Mouse (Mus musculus): ENCODE measurements around the gene Fgf3. TPM values are rescaled to one million over a fixed set of nuclear protein-coding genes. Genes with fewer than 3 reads are reported as not detected.

Gene Fgf3
- polyA plus RNA-seq, 1 experiment from 2014 or later = 0.47 TPM

GRCm38 (mm10) chr7:144821901-144822300 lies 16.0 kb upstream of the Fgf3 start:
- no peaks in the 10 kb centered on the region for H3K27me3 ChIP-seq (ENCODE audit: control insufficient read depth, insufficient read depth, low read length)
- H3K4me2 ChIP-seq (replicated peaks; ENCODE audit: low read depth) = no peak overlapping the region
- H3K9me3 ChIP-seq (ENCODE audit: control insufficient read depth, low read length) = 0 out of 2 replicates have a peak, but pooled peaks cover 4% of the 10 kb centered on the region
- H3K4me3 ChIP-seq (ENCODE audit: low read depth, low read length) = no peak overlapping the region
- 40% methylated on average over 7 of the region's 7 CpGs for WGBS
- H3K27ac ChIP-seq (replicated peaks) = no peak overlapping the region
- no peak overlapping the region for H3K9ac ChIP-seq (ENCODE audit: low read length)
- TF ChIP-seq CTCF (IDR thresholded peaks at IDR 0.05; ENCODE audit: low read depth) (no peak), EP300 (optimal IDR thresholded peaks at IDR 0.05) (no peak)
- no peaks in the 10 kb centered on the region for H3K4me1 ChIP-seq (replicated peaks; ENCODE audit: control insufficient read depth, insufficient read depth)
- H3K36me3 ChIP-seq (ENCODE audit: control insufficient read depth, insufficient read depth, low read length) = no peaks in the 10 kb centered on the region
- no peak for ATAC-seq (ENCODE audit: low FRiP score, low TSS enrichment)
- no peak for DNase-seq (ENCODE audit: low spot score)

GRCm38 (mm10) chr7:144823988-144824387 lies 13.9 kb upstream of the Fgf3 start:
- no peak overlapping the region for H3K4me2 ChIP-seq (replicated peaks; ENCODE audit: low read depth)
- H3K27me3 ChIP-seq (ENCODE audit: control insufficient read depth, insufficient read depth, low read length) = no peaks in the 10 kb centered on the region
- no peaks in the 10 kb centered on the region for H3K9me3 ChIP-seq (ENCODE audit: control insufficient read depth, low read length)
- no peak for TF ChIP-seq CTCF (IDR thresholded peaks at IDR 0.05; ENCODE audit: low read depth)
- no peak for TF ChIP-seq EP300 (optimal IDR thresholded peaks at IDR 0.05)
- WGBS = 88% methylated on average over 2 of the region's 2 CpGs
- ATAC-seq (ENCODE audit: low FRiP score, low TSS enrichment) (no peak), DNase-seq (ENCODE audit: low spot score) (no peak)
- H3K9ac ChIP-seq (ENCODE audit: low read length) = no peak overlapping the region
- no peaks in the 10 kb centered on the region for H3K36me3 ChIP-seq (ENCODE audit: control insufficient read depth, insufficient read depth, low read length)
- H3K4me1 ChIP-seq (replicated peaks; ENCODE audit: control insufficient read depth, insufficient read depth) = no peaks in the 10 kb centered on the region
- H3K27ac ChIP-seq (replicated peaks) = no peak overlapping the region
- H3K4me3 ChIP-seq (ENCODE audit: low read depth, low read length) = no peak overlapping the region

- ATAC-seq (ENCODE audit: low FRiP score, low TSS enrichment) (no peak), DNase-seq (ENCODE audit: low spot score) (no peak)
- TF ChIP-seq EP300 (optimal IDR thresholded peaks at IDR 0.05) (no peak), CTCF (IDR thresholded peaks at IDR 0.05; ENCODE audit: low read depth) (no peak)
- Histone ChIP-seq H3K36me3 (ENCODE audit: control insufficient read depth, insufficient read depth, low read length) (no peaks in the 10 kb centered on the region), H3K9ac (ENCODE audit: low read length) (no peak overlapping the region), H3K27me3 (ENCODE audit: control insufficient read depth, insufficient read depth, low read length) (no peaks in the 10 kb centered on the region), H3K4me2 (replicated peaks; ENCODE audit: low read depth) (no peak overlapping the region), H3K9me3 (ENCODE audit: control insufficient read depth, low read length) (no peaks in the 10 kb centered on the region), H3K27ac (replicated peaks) (no peak overlapping the region), H3K4me3 (ENCODE audit: low read depth, low read length) (no peak overlapping the region), H3K4me1 (replicated peaks; ENCODE audit: control insufficient read depth, insufficient read depth) (no peaks in the 10 kb centered on the region)
- WGBS = 73% methylated on average over 11 of the region's 11 CpGs
Measured at GRCm38 (mm10) chr7:144828369-144828768, 9.5 kb upstream of the Fgf3 start.

- Histone ChIP-seq H3K9ac (ENCODE audit: low read length) (no peak overlapping the region), H3K4me2 (replicated peaks; ENCODE audit: low read depth) (peak overlapping the region; percentile 55), H3K36me3 (ENCODE audit: control insufficient read depth, insufficient read depth, low read length) (no peaks in the 10 kb centered on the region), H3K4me1 (replicated peaks; ENCODE audit: control insufficient read depth, insufficient read depth) (no peaks in the 10 kb centered on the region), H3K9me3 (ENCODE audit: control insufficient read depth, low read length) (no peaks in the 10 kb centered on the region), H3K4me3 (ENCODE audit: low read depth, low read length) (peak overlapping the region; percentile 33), H3K27me3 (ENCODE audit: control insufficient read depth, insufficient read depth, low read length) (peaks cover 33% of the 10 kb centered on the region), H3K27ac (replicated peaks) (no peak overlapping the region)
- no peak for DNase-seq (ENCODE audit: low spot score)
- under 1% methylated on average over 93 of the region's 94 CpGs for WGBS
- no peak; the same call in 1 of the 2 replicates for ATAC-seq (ENCODE audit: low FRiP score, low TSS enrichment)
- no peak for TF ChIP-seq CTCF (IDR thresholded peaks at IDR 0.05; ENCODE audit: low read depth)
- no peak for TF ChIP-seq EP300 (optimal IDR thresholded peaks at IDR 0.05)
Measured at GRCm38 (mm10) chr7:144838522-144839503, 930 bp downstream of the Fgf3 start.

GRCm38 (mm10) chr7:144846158-144846557 lies 8.3 kb downstream of the Fgf3 start:
- DNase-seq (ENCODE audit: low spot score) = peak; percentile 48
- WGBS = 25% methylated on average over 4 of the region's 4 CpGs

GRCm38 (mm10) chr7:144847067-144847466 lies 9.2 kb downstream of the Fgf3 start, which contains the start of gene Fgf4:
TSS of gene Fgf4 (plus strand) at chr7:144847367.
- Histone ChIP-seq H3K4me1 (replicated peaks; ENCODE audit: control insufficient read depth, insufficient read depth) (no peaks in the 10 kb centered on the region), H3K9ac (ENCODE audit: low read length) (no peak within 1 kb of the TSS), H3K9me3 (ENCODE audit: control insufficient read depth, low read length) (no peaks in the 10 kb centered on the region), H3K36me3 (ENCODE audit: control insufficient read depth, insufficient read depth, low read length) (no peaks in the 10 kb centered on the region), H3K27me3 (ENCODE audit: control insufficient read depth, insufficient read depth, low read length) (no peaks in the 10 kb centered on the region), H3K27ac (replicated peaks) (no peak within 1 kb of the TSS), H3K4me2 (replicated peaks; ENCODE audit: low read depth) (no peak within 1 kb of the TSS), H3K4me3 (ENCODE audit: low read depth, low read length) (no peak within 1 kb of the TSS)
- DNase-seq (ENCODE audit: low spot score) (no peak), ATAC-seq (ENCODE audit: low FRiP score, low TSS enrichment) (no peak)
- TF ChIP-seq CTCF (IDR thresholded peaks at IDR 0.05; ENCODE audit: low read depth) = no peak
- TF ChIP-seq EP300 (optimal IDR thresholded peaks at IDR 0.05) = no peak

More at GRCm38 (mm10) chr7:144846158-144846557, 8.3 kb downstream of the Fgf3 start:
- Histone ChIP-seq H3K36me3 (ENCODE audit: control insufficient read depth, insufficient read depth, low read length) (no peaks in the 10 kb centered on the region), H3K9ac (ENCODE audit: low read length) (no peak overlapping the region), H3K4me1 (replicated peaks; ENCODE audit: control insufficient read depth, insufficient read depth) (no peaks in the 10 kb centered on the region), H3K9me3 (ENCODE audit: control insufficient read depth, low read length) (no peaks in the 10 kb centered on the region), H3K4me3 (ENCODE audit: low read depth, low read length) (no peak overlapping the region), H3K4me2 (replicated peaks; ENCODE audit: low read depth) (no peak overlapping the region), H3K27me3 (ENCODE audit: control insufficient read depth, insufficient read depth, low read length) (peaks cover 5% of the 10 kb centered on the region), H3K27ac (replicated peaks) (no peak overlapping the region)
- ATAC-seq (ENCODE audit: low FRiP score, low TSS enrichment) = 0 out of 2 replicates have a peak, but pooled peaks have one; percentile 21
- TF ChIP-seq EP300 (optimal IDR thresholded peaks at IDR 0.05) (no peak), CTCF (IDR thresholded peaks at IDR 0.05; ENCODE audit: low read depth) (peak; percentile 84)

Data from stomach, postnatal 0 days (tissue).